Mouse (Mus musculus) embryonic facial prominence, embryonic 13.5 days (tissue): ENCODE data around the gene Gadd45a. TPM values are rescaled to one million over a fixed set of nuclear protein-coding genes. Genes with fewer than 3 reads are reported as not detected.
A peak's percentile ranks its signal among the peaks of the same experiment; 100 is the strongest.

Source experiments
- ATAC-seq: fragments of 200-750 bp; cut with Nextera tagmentation; 2 replicates; pipeline ENCODE4 v1.8.0; 2017; ENCODE audit warnings: low read depth; ENCODE audit not compliant: insufficient number of reproducible peaks, insufficient read depth, low FRiP score, low TSS enrichment
- H3K27ac ChIP-seq: fragments of 300-500 bp; sonication (generic); 2 replicates; pipeline ENCODE4 v1.5.1; 2015; ENCODE audit warnings: moderate library complexity, mild to moderate bottlenecking, inconsistent platforms
- H3K27me3 ChIP-seq: fragments of 300-500 bp; sonication (generic); 2 replicates; pipeline ENCODE4 v1.6.1; 2015; ENCODE audit warnings: mild to moderate bottlenecking, inconsistent platforms
- H3K36me3 ChIP-seq: fragments of 300-500 bp; sonication (generic); 2 replicates; pipeline ENCODE4 v1.6.1; 2015; ENCODE audit warnings: mild to moderate bottlenecking, inconsistent platforms
- H3K4me1 ChIP-seq: fragments of 300-500 bp; sonication (generic); 2 replicates; pipeline ENCODE4 v1.6.1; 2015; ENCODE audit warnings: inconsistent platforms
- H3K4me2 ChIP-seq: fragments of 300-500 bp; sonication (generic); 2 replicates; pipeline ENCODE4 v1.6.1; 2015; ENCODE audit warnings: moderate library complexity, mild to moderate bottlenecking, inconsistent platforms
- H3K4me3 ChIP-seq: fragments of 300-500 bp; sonication (generic); 2 replicates; pipeline ENCODE4 v1.5.1; 2015; ENCODE audit warnings: mild to moderate bottlenecking, inconsistent platforms
- H3K9ac ChIP-seq: fragments of 300-500 bp; sonication (generic); 2 replicates; pipeline ENCODE4 v1.6.1; 2015; ENCODE audit warnings: mild to moderate bottlenecking, inconsistent platforms
- H3K9me3 ChIP-seq: fragments of 300-500 bp; sonication (generic); 2 replicates; pipeline ENCODE4 v1.6.1; 2016; ENCODE audit warnings: inconsistent platforms
- WGBS: fragments of 180-500 bp; shearing (Covaris S2); methylation state at CpG from one replicate; pipeline ENCODE4 v1.1.7; 2015; ENCODE audit warnings: mixed read lengths; 5-methylcytosine and 5-hydroxymethylcytosine counted together
- polyA plus RNA-seq: library from polyadenylated mRNA; unstranded; fragments of >200 nt; fragmentation: Nextera tagmentation; extraction: Ambion mirVana; gene quantifications from 2 replicates; pipeline ENCODE4 v1.2.1, GENCODE M21; 2015

Gadd45a gene
- polyA plus RNA-seq, 1 experiment from 2014 or later = 15.7 TPM

GRCm38 (mm10) chr6:67069219-67069762 lies 32.0 kb upstream of the Gadd45a start:
- no peak overlapping the region for H3K4me3 ChIP-seq
- H3K9ac ChIP-seq = no peak overlapping the region
- H3K27ac ChIP-seq = no peak overlapping the region
- no peaks in the 10 kb centered on the region for H3K27me3 ChIP-seq
- H3K4me1 ChIP-seq = peaks cover 6% of the 10 kb centered on the region
- no peaks in the 10 kb centered on the region for H3K9me3 ChIP-seq
- H3K36me3 ChIP-seq = no peaks in the 10 kb centered on the region
- H3K4me2 ChIP-seq = no peak overlapping the region
- 72% methylated on average over 8 of the region's 8 CpGs for WGBS
- ATAC-seq = no peak

- H3K36me3 ChIP-seq = no peaks in the 10 kb centered on the region
- H3K27me3 ChIP-seq = no peaks in the 10 kb centered on the region
- H3K9me3 ChIP-seq = no peaks in the 10 kb centered on the region
- no peak overlapping the region for H3K9ac ChIP-seq
- ATAC-seq = no peak
- no peak overlapping the region for H3K27ac ChIP-seq
- no peak overlapping the region for H3K4me2 ChIP-seq
- WGBS = 76% methylated on average over 5 of the region's 5 CpGs
- H3K4me1 ChIP-seq = no peaks in the 10 kb centered on the region
- H3K4me3 ChIP-seq = no peak overlapping the region
Observed at GRCm38 (mm10) chr6:67060057-67060456, 22.8 kb upstream of the Gadd45a start.

DNA sequence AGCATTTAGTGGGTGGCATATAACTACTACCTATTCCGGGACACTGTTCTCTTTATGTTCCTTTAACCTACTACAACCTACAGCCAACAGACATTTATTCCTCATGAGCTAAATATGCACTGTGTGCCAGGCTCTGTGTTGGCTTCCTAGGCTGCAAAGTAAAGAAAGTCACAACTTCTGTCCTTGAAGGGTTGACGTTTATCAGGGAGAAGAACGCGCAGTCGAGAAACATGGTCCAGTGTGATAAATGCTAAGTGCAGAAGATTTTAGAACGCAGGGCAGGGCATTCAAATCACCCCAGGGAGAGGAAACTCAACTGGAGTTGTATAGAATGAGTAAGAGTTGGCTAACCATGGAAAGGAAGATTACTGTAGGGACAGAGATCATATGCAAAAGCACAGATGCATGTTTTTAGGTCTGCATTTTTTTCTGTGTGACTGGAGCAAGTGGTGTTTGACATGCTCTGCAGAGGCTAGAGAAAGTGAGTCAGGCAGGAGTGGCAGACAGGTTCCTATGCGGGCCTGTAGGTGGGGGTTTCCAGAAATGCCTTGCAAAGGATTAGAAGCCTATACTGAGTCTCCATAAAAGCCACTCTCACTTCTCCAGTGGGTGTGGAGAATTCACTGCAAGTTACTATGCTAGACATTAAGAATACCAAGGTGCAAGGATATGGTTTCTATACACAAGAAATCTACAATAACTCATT lies 20.9 kb upstream of the Gadd45a start:
- H3K4me2 ChIP-seq = no peak overlapping the region
- H3K4me1 ChIP-seq = no peaks in the 10 kb centered on the region
- no peaks in the 10 kb centered on the region for H3K27me3 ChIP-seq
- WGBS = 91% methylated on average over 7 of the region's 7 CpGs
- H3K27ac ChIP-seq = no peak overlapping the region
- H3K4me3 ChIP-seq = no peak overlapping the region
- H3K9ac ChIP-seq = no peak overlapping the region
- no peaks in the 10 kb centered on the region for H3K36me3 ChIP-seq
- no peaks in the 10 kb centered on the region for H3K9me3 ChIP-seq
- no peak for ATAC-seq

DNA sequence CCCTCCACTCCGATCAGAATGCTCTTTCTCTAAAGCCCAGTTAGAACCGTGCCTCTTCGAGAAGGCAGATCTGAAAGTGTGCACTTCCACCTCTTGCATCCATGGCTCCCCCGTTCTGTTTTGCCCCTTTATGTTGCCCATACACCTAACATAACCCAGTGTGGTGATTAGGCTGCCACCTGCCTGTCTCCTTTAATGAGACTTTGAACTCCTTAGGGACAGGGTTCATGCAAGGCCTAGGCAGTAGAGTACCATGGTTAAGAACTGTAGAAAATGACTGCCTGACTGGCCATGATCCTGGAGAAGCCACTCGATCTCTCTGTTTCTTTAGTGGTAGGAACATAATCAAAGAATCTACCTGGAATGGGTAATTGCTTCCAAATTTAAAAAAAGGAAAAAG lies 20.3 kb upstream of the Gadd45a start:
- Histone ChIP-seq H3K27ac (no peak overlapping the region), H3K9ac (no peak overlapping the region), H3K9me3 (no peaks in the 10 kb centered on the region), H3K4me1 (no peaks in the 10 kb centered on the region), H3K4me2 (no peak overlapping the region), H3K27me3 (no peaks in the 10 kb centered on the region), H3K36me3 (no peaks in the 10 kb centered on the region), H3K4me3 (no peak overlapping the region)
- ATAC-seq = no peak
- WGBS = 83% methylated on average over 5 of the region's 5 CpGs

GRCm38 (mm10) chr6:67056889-67057564 lies 19.8 kb upstream of the Gadd45a start:
- no peaks in the 10 kb centered on the region for H3K4me1 ChIP-seq
- H3K9me3 ChIP-seq = no peaks in the 10 kb centered on the region
- H3K36me3 ChIP-seq = no peaks in the 10 kb centered on the region
- no peak overlapping the region for H3K9ac ChIP-seq
- H3K27ac ChIP-seq = no peak overlapping the region
- no peak overlapping the region for H3K4me2 ChIP-seq
- H3K27me3 ChIP-seq = no peaks in the 10 kb centered on the region
- ATAC-seq = no peak
- WGBS = 67% methylated on average over 3 of the region's 3 CpGs
- H3K4me3 ChIP-seq = no peak overlapping the region

- 77% methylated on average over 15 of the region's 15 CpGs for WGBS
- Histone ChIP-seq H3K27ac (no peak overlapping the region), H3K9ac (no peak overlapping the region), H3K4me1 (no peaks in the 10 kb centered on the region), H3K27me3 (no peaks in the 10 kb centered on the region), H3K36me3 (no peaks in the 10 kb centered on the region), H3K9me3 (no peaks in the 10 kb centered on the region), H3K4me2 (no peak overlapping the region), H3K4me3 (no peak overlapping the region)
- no peak for ATAC-seq
Observed at GRCm38 (mm10) chr6:67056108-67056888, 19.0 kb upstream of the Gadd45a start.

DNA sequence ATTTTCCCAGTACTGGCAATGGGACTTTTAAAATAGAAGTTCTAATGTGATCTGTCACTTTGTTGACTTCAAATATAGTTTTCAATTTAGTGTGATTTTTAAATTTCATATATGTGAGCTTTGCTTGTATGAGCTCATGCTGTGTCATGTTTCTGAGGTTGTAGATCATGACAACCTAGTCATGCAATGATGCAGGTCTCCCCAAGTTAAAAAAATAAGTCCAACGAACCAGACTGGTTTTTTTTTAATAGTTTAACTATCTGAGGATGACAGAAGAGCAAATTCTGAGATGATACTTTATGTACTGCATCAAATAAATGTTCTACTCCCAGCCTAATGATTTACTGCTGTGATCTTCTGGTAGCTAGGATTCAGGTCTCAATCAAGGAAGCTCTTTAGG lies 12.8 kb upstream of the Gadd45a start:
- H3K27me3 ChIP-seq = no peaks in the 10 kb centered on the region
- H3K4me2 ChIP-seq = no peak overlapping the region
- no peak overlapping the region for H3K9ac ChIP-seq
- H3K4me3 ChIP-seq = no peak overlapping the region
- H3K36me3 ChIP-seq = no peaks in the 10 kb centered on the region
- H3K4me1 ChIP-seq = peaks cover 10% of the 10 kb centered on the region
- WGBS = 51% methylated on average over 1 of the region's 1 CpGs
- H3K9me3 ChIP-seq = no peaks in the 10 kb centered on the region
- no peak overlapping the region for H3K27ac ChIP-seq
- no peak for ATAC-seq

GRCm38 (mm10) chr6:67049695-67050038 lies 12.4 kb upstream of the Gadd45a start:
- no peak for ATAC-seq
- peaks cover 10% of the 10 kb centered on the region for H3K4me1 ChIP-seq
- WGBS = 15% methylated on average over 2 of the region's 2 CpGs
- H3K36me3 ChIP-seq = no peaks in the 10 kb centered on the region
- no peak overlapping the region for H3K4me2 ChIP-seq
- H3K4me3 ChIP-seq = no peak overlapping the region
- H3K9ac ChIP-seq = no peak overlapping the region
- no peaks in the 10 kb centered on the region for H3K9me3 ChIP-seq
- no peaks in the 10 kb centered on the region for H3K27me3 ChIP-seq
- H3K27ac ChIP-seq = 0 out of 2 replicates have a peak overlapping the region, but pooled peaks have one; percentile 16

DNA sequence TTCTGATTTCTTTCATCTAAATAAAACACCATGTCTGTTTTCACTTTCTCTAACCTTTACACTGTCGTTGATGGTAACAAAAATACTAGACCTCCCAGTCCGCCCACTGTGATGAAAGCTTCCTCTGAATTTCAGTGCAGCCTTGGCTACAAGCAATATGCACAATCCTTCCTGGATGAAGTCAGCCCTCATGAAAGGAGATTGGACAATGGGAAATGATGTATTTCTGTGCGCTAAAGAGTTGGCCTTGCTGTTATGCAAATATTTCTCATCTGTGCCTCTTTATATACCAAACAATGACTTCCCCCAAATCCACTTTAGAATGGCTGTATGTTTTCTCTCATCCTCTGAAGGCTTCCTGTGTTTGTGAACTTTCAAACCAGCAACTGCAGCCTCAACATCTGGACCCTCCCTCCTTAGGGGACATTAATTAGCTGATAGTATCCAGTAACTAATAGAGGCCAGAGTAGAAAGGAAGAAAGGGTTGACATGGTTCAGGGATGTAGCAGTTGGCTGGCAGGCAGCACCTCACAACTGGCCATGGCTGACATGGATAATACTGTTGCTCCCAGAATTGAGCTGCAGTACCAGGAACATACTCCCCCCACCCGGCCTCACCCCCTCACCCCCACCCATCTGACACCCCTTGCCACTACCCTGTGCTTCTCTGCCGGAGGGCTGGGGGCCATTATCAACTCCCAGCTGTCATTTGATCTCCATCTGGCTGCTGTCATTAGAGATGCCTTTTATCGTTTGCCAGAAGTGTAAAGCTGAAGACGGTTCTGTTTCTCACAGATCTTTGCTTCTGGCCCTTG lies 11.8 kb upstream of the Gadd45a start:
- Histone ChIP-seq H3K9me3 (no peaks in the 10 kb centered on the region), H3K4me3 (no peak overlapping the region), H3K4me1 (peaks cover 10% of the 10 kb centered on the region), H3K4me2 (no peak overlapping the region), H3K27me3 (no peaks in the 10 kb centered on the region), H3K9ac (no peak overlapping the region), H3K36me3 (no peaks in the 10 kb centered on the region), H3K27ac (no peak overlapping the region)
- WGBS = 30% methylated on average over 7 of the region's 7 CpGs
- ATAC-seq = no peak

DNA sequence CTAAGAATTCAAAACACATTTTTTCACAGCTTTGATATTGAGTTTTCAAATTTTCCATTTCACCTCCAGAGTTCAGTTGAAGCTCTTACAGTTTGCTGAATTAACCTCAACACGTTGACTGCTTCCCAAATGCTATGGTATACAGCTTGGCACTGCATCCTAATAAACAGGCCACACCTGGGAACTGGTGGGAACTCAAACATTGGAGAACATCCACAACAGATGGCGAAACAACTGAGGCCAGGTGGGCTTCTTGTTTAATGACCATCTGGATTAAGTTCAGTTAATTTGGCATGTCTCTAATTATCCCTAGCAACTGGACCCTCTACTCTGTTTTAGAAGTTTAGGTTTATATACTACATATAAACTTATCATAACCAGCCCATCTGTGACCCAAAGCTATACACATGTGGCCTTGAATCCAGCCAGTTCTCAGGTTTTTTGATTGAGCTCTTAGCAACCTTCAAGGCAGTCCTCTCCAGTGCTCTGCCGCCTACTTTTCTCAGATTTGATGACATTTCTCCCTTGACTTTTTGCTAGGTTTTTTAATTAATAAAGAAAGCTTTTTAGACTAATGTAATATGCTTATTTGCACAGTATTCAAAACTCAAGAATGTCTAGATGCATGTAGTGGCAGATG lies 10.9 kb upstream of the Gadd45a start:
- ATAC-seq = no peak
- Histone ChIP-seq H3K27me3 (no peaks in the 10 kb centered on the region), H3K27ac (no peak overlapping the region), H3K36me3 (no peaks in the 10 kb centered on the region), H3K9me3 (no peaks in the 10 kb centered on the region), H3K4me3 (no peak overlapping the region), H3K4me2 (no peak overlapping the region), H3K4me1 (peaks cover 10% of the 10 kb centered on the region), H3K9ac (no peak overlapping the region)
- 59% methylated on average over 3 of the region's 3 CpGs for WGBS

- H3K4me2 ChIP-seq = no peak overlapping the region
- peaks cover 10% of the 10 kb centered on the region for H3K4me1 ChIP-seq
- H3K9ac ChIP-seq = no peak overlapping the region
- H3K36me3 ChIP-seq = no peaks in the 10 kb centered on the region
- no peaks in the 10 kb centered on the region for H3K27me3 ChIP-seq
- H3K9me3 ChIP-seq = no peaks in the 10 kb centered on the region
- no peak overlapping the region for H3K4me3 ChIP-seq
- 73% methylated on average over 3 of the region's 3 CpGs for WGBS
- no peak for ATAC-seq
- H3K27ac ChIP-seq = no peak overlapping the region
Observed at GRCm38 (mm10) chr6:67046937-67047336, 9.7 kb upstream of the Gadd45a start.
